Mouse (Mus musculus) fibroblast of lung, adult 2 months (primary cell): ENCODE results near the gene Gm42791.
A peak's percentile ranks its signal among the peaks of the same experiment; 100 is the strongest.

Source experiments
- DNase-seq: peaks from one replicate; pipeline ENCODE4 v3.0.0-alpha.2; 2011; ENCODE audit warnings: low read depth

Gm42791 gene

DNA sequence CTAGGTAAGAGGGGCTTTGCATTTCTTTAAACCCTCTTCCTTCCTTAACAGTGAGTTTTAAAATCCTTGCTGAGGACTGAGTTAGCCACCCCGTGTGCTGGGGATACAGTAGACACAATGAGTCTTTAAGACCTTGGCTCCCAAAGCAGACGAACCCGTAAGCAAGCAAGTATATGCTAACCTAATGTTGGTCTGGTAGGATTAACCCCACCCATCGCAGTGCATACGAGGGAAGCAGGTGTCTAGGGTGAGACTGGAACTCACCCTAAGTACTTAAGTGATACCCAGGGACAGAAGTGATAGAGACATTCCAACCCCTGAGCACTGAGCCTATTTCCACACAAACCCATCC, 12.3 kb upstream of the Gm42791 start:
- no peak for DNase-seq

DNA sequence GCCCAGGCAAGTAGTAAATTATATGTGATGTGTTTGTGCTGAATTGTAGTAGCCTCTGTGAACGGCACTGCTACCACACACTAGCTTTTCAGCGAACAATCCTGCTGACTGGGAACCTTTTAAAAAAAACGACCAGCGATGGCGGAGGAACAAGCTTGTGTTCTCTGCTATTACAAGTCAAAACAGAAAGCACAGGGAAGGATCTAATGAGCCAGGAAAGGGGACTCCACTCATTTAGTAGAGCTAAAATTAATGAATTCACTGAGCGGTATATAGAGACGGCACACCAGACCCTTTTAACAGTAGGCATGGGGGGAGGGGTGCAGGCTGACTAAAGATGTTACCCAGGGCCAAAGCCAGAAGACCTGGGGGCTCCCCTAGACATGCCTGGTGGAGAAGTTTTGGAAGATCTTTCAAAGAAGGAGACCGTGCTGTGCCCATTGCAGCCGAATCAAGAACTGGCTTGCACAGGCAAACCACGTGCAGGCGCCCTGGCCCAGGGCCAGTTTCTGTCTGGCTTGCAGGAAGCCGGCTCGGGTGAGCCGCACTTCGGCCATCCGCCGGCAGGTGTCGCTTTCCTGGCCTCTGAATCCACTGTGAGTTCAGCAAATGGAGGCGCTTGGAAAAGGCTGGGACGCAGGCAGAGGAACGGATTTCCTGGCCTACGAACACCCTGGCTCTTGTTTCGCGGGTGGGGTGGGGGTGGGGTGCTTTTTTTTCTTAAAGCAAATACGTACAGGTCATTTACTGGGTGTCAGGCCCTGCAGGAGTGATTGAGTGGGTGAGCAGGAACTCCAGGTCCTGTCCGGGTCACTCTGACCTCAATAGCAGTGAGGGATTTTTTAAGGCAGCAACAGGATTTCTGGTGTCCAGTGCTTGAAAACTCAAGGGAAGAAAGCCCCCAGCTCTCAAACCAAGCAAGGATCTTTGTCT, 11.7 kb upstream of the Gm42791 start:
- peak; percentile 96 for DNase-seq

- no peak for DNase-seq
These were observed 10.9 kb upstream of the Gm42791 start for GRCm38 (mm10) chr5:149005701-149006361.

DNA sequence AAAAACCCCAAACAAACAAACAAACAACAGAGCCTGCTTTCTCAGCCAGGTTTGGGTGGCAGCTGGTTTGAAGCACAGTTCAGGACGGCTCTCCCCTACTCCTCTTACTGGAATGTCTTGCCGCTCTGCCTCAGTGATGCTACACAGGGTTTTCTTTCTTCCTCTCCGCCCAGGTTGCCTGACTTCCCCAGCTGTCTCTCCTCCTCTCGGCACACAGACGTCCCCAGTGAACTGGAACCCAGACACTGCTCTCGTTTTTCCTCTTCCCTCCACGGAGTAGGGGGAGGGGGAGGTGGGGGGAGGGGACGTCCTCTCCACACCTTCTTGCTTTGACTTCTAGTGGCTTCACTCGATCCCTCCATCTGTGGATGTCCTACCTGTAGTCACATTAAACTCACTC, 10.1 kb upstream of the Gm42791 start:
- no peak for DNase-seq

- no peak for DNase-seq
These were observed 8.2 kb upstream of the Gm42791 start for GRCm38 (mm10) chr5:149003137-149003536.

DNA sequence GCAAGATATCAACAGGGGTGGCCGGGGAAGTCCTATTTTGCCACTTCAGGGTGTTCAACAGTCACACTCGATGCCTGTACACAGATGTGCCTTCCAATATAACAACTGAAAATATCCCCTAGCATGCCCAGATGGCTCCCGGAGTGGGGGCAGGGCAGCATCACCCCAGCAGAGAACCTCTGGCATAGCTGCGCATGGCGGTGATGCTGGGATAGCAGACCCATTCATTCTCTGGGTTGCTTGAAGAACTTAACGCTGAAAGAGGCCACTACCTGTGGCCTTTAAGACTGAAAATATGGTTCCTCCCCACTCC, 7.8 kb upstream of the Gm42791 start:
- no peak for DNase-seq

GRCm38 (mm10) chr5:149002034-149002802, 7.3 kb upstream of the Gm42791 start:
- DNase-seq = no peak

GRCm38 (mm10) chr5:148999802-149000201, 4.9 kb upstream of the Gm42791 start:
- no peak for DNase-seq

DNA sequence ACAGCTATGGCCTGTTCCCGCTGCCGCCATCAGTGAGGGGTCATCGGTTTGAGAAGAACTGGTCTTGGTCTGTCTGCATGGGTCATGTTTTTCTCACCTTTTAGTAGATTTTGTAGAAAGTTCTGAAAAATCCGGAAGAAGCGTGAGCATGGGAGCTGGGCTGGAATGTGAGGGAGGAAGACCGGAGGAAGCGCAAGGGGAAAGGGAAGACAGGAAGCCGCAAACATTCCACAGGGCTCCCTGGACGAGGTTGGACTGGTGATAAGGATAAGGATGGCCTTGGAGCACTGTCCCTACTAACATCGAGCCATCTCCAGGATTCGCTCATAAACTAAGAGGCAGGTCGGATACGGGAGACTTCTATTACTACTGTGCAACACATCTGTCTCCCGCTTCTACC, 3.6 kb upstream of the Gm42791 start:
- no peak for DNase-seq

DNA sequence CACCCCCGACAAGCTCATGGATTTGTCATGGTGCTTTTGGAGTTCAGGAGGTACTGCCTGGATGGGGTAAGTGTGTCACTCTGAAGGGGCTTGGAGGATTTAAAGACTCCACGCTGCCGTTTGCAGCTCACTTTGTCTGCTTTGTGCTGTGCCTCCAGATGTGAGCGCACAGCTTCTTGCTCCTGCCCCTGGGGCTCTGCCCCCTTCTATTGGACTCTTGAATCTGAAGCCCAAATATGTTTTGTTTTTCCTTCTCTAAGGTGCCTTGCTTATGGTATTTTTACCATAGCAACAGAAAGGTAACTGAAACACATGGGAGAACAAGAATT, 1.7 kb upstream of the Gm42791 start:
- DNase-seq = no peak

- DNase-seq = peak; percentile 79
These were observed 1.2 kb upstream of the Gm42791 start for GRCm38 (mm10) chr5:148995962-148996708.

GRCm38 (mm10) chr5:148994311-148994705, 639 bp downstream of the Gm42791 start:
- DNase-seq = no peak

DNA sequence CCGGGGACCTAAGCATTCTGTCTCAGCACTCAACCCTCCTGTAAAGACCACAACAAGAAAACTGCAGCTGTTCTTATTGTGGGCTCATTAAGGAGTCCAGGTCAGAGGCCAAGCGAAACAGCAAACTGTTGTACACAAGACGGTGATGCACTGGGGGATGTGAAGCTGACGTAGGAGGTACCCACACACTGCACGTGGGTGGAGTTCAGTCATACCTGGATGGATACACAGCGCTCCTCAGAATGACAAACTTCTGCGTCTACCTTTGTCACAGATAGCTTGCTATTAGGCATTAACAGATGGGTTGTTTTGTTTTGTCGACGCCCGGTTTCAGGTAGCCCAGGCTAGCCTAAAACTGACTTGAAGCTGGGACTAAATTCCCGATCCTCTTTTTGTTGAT, 2.3 kb downstream of the Gm42791 start:
- DNase-seq = no peak

DNA sequence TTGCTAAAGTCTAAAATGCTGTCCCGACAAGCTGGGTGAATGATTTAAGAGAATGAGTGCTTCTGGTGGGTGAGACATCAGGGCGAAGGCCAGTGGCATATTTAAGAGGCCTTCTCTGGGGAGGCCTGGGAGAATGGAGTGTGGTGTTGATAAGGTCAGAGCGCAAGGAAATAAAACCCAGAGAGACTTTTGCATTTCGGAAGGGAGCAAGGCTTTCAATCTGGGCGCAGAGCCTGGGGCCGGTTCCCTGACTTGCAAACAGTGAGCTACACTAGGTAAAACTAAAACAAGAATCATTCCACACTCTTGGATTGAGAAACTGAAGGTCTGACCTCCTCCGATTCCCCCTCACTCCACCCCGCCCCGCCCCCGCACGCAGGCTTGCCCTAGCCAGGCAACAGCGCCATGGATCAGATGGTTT, 4.0 kb downstream of the Gm42791 start:
- peak; percentile 33 for DNase-seq

- no peak for DNase-seq
These were observed 5.5 kb downstream of the Gm42791 start for GRCm38 (mm10) chr5:148989480-148989879.

GRCm38 (mm10) chr5:148984961-148985360, 10.0 kb downstream of the Gm42791 start:
- DNase-seq = no peak

DNA sequence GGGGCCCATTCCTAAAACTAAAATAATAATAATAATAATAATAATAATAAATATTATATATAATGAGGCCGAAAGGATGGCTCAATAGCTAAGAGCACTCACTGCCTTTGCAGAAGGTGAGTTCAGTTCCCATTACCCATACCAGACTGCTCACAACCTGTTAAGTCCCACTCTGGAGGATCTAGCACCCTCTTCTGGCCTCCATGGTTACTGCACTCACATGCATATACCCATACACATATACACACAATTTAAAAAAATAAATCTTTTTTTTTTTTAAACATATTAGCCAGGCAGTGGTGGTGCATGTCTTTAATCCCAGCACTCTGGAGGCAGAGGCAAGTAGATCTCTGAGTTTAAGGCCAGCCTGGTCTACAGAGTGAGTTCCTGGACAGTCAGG, 11.3 kb downstream of the Gm42791 start:
- DNase-seq = no peak

- no peak for DNase-seq
These were observed 11.8 kb downstream of the Gm42791 start for GRCm38 (mm10) chr5:148983108-148983664.

DNA sequence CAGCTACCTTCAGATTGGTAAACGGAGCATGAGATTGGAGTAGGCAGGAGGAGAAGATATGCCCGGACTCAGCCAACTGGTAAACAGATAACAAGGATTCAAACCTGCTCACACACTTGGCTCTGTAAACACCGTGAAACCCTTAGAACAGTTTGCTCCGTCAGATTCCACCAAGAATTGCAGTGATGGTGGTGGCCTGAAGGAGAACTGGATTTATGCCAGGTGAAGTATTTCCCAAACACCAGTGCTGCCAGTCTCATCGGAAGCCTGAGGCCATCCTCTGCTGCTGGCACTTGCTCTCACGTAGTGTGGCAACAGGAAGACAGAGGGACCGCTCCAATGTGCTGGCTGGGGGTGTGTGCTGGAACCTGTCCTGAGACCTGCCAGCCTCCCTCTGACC, 12.6 kb downstream of the Gm42791 start:
- DNase-seq = no peak

- no peak for DNase-seq
These were observed 14.3 kb downstream of the Gm42791 start for GRCm38 (mm10) chr5:148980607-148981006.

- no peak for DNase-seq
These were observed 16.3 kb downstream of the Gm42791 start for GRCm38 (mm10) chr5:148978458-148979165.
